Comparison of ENCODE assay signal across 13 mouse cellular contexts in genomic region chr10:43995858-43996650, GRCm38 (mm10).
DNase-seq lines count a peak whose midpoint lies in the region; ATAC-seq lines count a peak whose summit lies in the region.
"Had no signal": no experiment of that assay in that cellular context is flagged by ENCODE, and none has a peak within 500 bp of the region (broad histone marks: within the 10 kb centered on the region; RNA-seq: fewer than 3 reads in every experiment).

No protein-coding gene starts in this region.

- H3K4me1 ChIP-seq in neural tube, embryonic 15.5 days, result no peaks in the 10 kb centered on the region
- H3K4me1 ChIP-seq: hindbrain, embryonic 15.5 days; neural tube, embryonic 12.5 days had no signal

- no peak overlapping the region for H3K27ac ChIP-seq in neural tube, embryonic 15.5 days (replicated peaks)
- H3K27ac ChIP-seq: hindbrain, embryonic 15.5 days; neural tube, embryonic 12.5 days had no signal

- no peak overlapping the region for H3K9ac ChIP-seq in neural tube, embryonic 15.5 days (replicated peaks)
- H3K9ac ChIP-seq: hindbrain, embryonic 15.5 days; neural tube, embryonic 12.5 days had no signal

- H3K27me3 ChIP-seq in neural tube, embryonic 15.5 days (replicated peaks), result peaks cover 12% of the 10 kb centered on the region

- DNase-seq in spleen, adult 18-20 months, result peak; percentile 61 to 70
- DNase-seq in spleen, adult 12 weeks (ENCODE audit: low spot score), result no peak
- DNase-seq in thymus, postnatal 36 days, result peak; percentile 24 to 45
- no peak for DNase-seq in frontal cortex, postnatal 14 days (ENCODE audit: low spot score in 2 of 2)
- DNase-seq in kidney, postnatal 10 days, result no peak
- DNase-seq: kidney, postnatal 36 days; right cerebral cortex, postnatal 4 days had no signal

- WGBS in neural tube, embryonic 15.5 days, result 85% methylated on average over 10 of the region's 10 CpGs

- ATAC-seq in granulocyte monocyte progenitor cell, adult 5-6 weeks (replicated peaks; ENCODE audit: poor library complexity, severe bottlenecking), result peak; percentile 86
- peak; percentile 84 for ATAC-seq in megakaryocyte progenitor cell, adult 5-6 weeks (replicated peaks; ENCODE audit: poor library complexity)
- ATAC-seq in neural tube, embryonic 15.5 days (ENCODE audit: low FRiP score), result no peak

- no peak overlapping the region for H3K4me3 ChIP-seq in neural tube, embryonic 15.5 days (replicated peaks)
- H3K4me3 ChIP-seq: hindbrain, embryonic 15.5 days; megakaryocyte, embryonic 14.5 days; neural tube, embryonic 12.5 days had no signal

- H3K4me2 ChIP-seq in neural tube, embryonic 15.5 days, result no peak overlapping the region
- H3K4me2 ChIP-seq: hindbrain, embryonic 15.5 days; neural tube, embryonic 12.5 days had no signal

- H3K36me3 ChIP-seq in neural tube, embryonic 15.5 days, result no peaks in the 10 kb centered on the region
- H3K36me3 ChIP-seq: hindbrain, embryonic 15.5 days; neural tube, embryonic 12.5 days had no signal

- no peaks in the 10 kb centered on the region for H3K9me3 ChIP-seq in neural tube, embryonic 15.5 days (replicated peaks)
- H3K9me3 ChIP-seq: hindbrain, embryonic 15.5 days; neural tube, embryonic 12.5 days had no signal

Comparison
In these comparisons a context has a peak if more than half of its experiments do, and no peak if none do; other contexts are left out.
1. DNase-seq: peak in spleen, adult 18-20 months (2 of 2) and thymus, postnatal 36 days (2 of 2); none in spleen, adult 12 weeks (single experiment), frontal cortex, postnatal 14 days (0 of 2) and kidney, postnatal 10 days (single experiment).